Mouse (Mus musculus) embryonic fibroblast, embryonic 13.5 days (primary cell): ENCODE measurements around the gene Syp.

ENCODE experiments used
- CTCF ChIP-seq: IDR thresholded peaks from 2 replicates; pipeline ENCODE4 v1.5.1; 2011; ENCODE audit warnings: mild to moderate bottlenecking, control low read depth, low read length, moderate library complexity, borderline replicate concordance; ENCODE audit not compliant: insufficient read depth
- POLR2A ChIP-seq: IDR thresholded peaks from 2 replicates; pipeline ENCODE4 v1.6.1; 2011; ENCODE audit warnings: low read depth, mild to moderate bottlenecking, control low read depth, low read length, moderate library complexity

GRCm38 (mm10) chrX:7639536-7640325 lies 1.5 kb downstream of the Syp start:
- TF ChIP-seq CTCF (no peak), POLR2A (no peak)
